Mouse (Mus musculus) MEL (cell line): ENCODE measurements around the gene Dnajb5.

ENCODE experiments used
- CTCF ChIP-seq, 3 experiments: IDR thresholded peaks in 2 of 3; conservative IDR thresholded peaks in 1 of 3; 2 replicates each; pipeline ENCODE4 v1.5.1; 2011 to 2012; ENCODE audit warnings: low read length in 3 of 3, low read depth in 2 of 3, mild to moderate bottlenecking in 2 of 3, improper control_type of control experiment in 1 of 3, inconsistent platforms in 1 of 3, mixed read lengths in 1 of 3, moderate library complexity in 1 of 3; ENCODE audit not compliant: control insufficient read depth in 1 of 3, insufficient read depth in 1 of 3, poor library complexity in 1 of 3, severe bottlenecking in 1 of 3
- EP300 ChIP-seq, 2 experiments: IDR thresholded peaks; 2 replicates each; pipeline ENCODE4 v1.6.1; 2011; ENCODE audit warnings: improper control_type of control experiment in 2 of 2, low read length in 2 of 2, low read depth in 1 of 2, mild to moderate bottlenecking in 1 of 2
- GATA1 ChIP-seq: IDR thresholded peaks from 2 replicates; pipeline ENCODE4 v1.6.1; 2011; ENCODE audit warnings: low read depth, low read length, improper control_type of control experiment
- MAFK ChIP-seq: IDR thresholded peaks from 2 replicates; pipeline ENCODE4 v1.6.1; 2011; ENCODE audit warnings: low read depth, mild to moderate bottlenecking, low read length, improper control_type of control experiment, borderline replicate concordance
- MAZ ChIP-seq: IDR thresholded peaks from 2 replicates; pipeline ENCODE4 v1.6.1; 2012; ENCODE audit warnings: low read depth, mild to moderate bottlenecking, inconsistent platforms, low read length, improper control_type of control experiment
- MEF2A ChIP-seq: IDR thresholded peaks from 2 replicates; pipeline ENCODE4 v1.6.1; 2014; ENCODE audit warnings: low read depth, mild to moderate bottlenecking, inconsistent platforms, low read length, improper control_type of control experiment; ENCODE audit not compliant: poor library complexity, insufficient replicate concordance, severe bottlenecking; ENCODE audit errors: extremely low read depth
- MYC ChIP-seq: IDR thresholded peaks from 2 replicates; pipeline ENCODE4 v1.6.1; 2011; ENCODE audit warnings: low read depth, mild to moderate bottlenecking, low read length, improper control_type of control experiment, moderate library complexity
- POLR2A ChIP-seq, 2 experiments: IDR thresholded peaks; 2 replicates each; pipeline ENCODE4 v1.6.1; 2011 to 2012; ENCODE audit warnings: low read length in 2 of 2, mild to moderate bottlenecking in 2 of 2, control low read depth in 1 of 2, improper control_type of control experiment in 1 of 2, low read depth in 1 of 2, moderate library complexity in 1 of 2; ENCODE audit not compliant: control insufficient read depth in 1 of 2, insufficient read depth in 1 of 2, poor library complexity in 1 of 2
- RAD21 ChIP-seq: IDR thresholded peaks from 2 replicates; pipeline ENCODE4 v1.6.1; 2011; ENCODE audit warnings: mild to moderate bottlenecking, low read depth, low read length, improper control_type of control experiment
- SIN3A ChIP-seq: IDR thresholded peaks from 2 replicates; pipeline ENCODE4 v1.6.1; 2012; ENCODE audit warnings: low read length, improper control_type of control experiment, inconsistent platforms
- USF2 ChIP-seq, 2 experiments: IDR thresholded peaks; 2 replicates each; pipeline ENCODE4 v1.6.1; 2011 to 2012; ENCODE audit warnings: improper control_type of control experiment in 2 of 2, low read length in 2 of 2, borderline replicate concordance in 1 of 2, inconsistent platforms in 1 of 2, low read depth in 1 of 2, mild to moderate bottlenecking in 1 of 2; ENCODE audit not compliant: insufficient read depth in 1 of 2
- ZKSCAN1 ChIP-seq: IDR thresholded peaks from 2 replicates; pipeline ENCODE4 v1.6.1; 2012; ENCODE audit warnings: low read depth, mild to moderate bottlenecking, inconsistent platforms, low read length, improper control_type of control experiment, moderate library complexity
- ZMIZ1 ChIP-seq: IDR thresholded peaks from 2 replicates; pipeline ENCODE4 v1.6.1; 2012; ENCODE audit warnings: low read depth, mild to moderate bottlenecking, inconsistent platforms, low read length, improper control_type of control experiment, moderate library complexity

GRCm38 (mm10) chr4:42913391-42913790 lies 36.2 kb upstream of the Dnajb5 start:
- TF ChIP-seq CTCF (IDR thresholded peaks at IDR 0.05 in 2 of 3, conservative IDR thresholded peaks at IDR 0.05 in 1 of 3; ENCODE audit: control insufficient read depth in 1 of 3, insufficient read depth in 1 of 3, low read depth in 2 of 3, low read length in 3 of 3, poor library complexity in 1 of 3, severe bottlenecking in 1 of 3) (no peak), MAFK (no peak), POLR2A (IDR thresholded peaks at IDR 0.05; ENCODE audit: control insufficient read depth in 1 of 2, insufficient read depth in 1 of 2, low read depth in 1 of 2, low read length in 2 of 2, poor library complexity in 1 of 2) (no peak), RAD21 (no peak), ZKSCAN1 (no peak), ZMIZ1 (no peak), USF2 (IDR thresholded peaks at IDR 0.05; ENCODE audit: borderline replicate concordance in 1 of 2, insufficient read depth in 1 of 2, low read depth in 1 of 2, low read length in 2 of 2) (no peak), MAZ (no peak), EP300 (IDR thresholded peaks at IDR 0.05; ENCODE audit: low read depth in 1 of 2, low read length in 2 of 2) (no peak), MEF2A (no peak), MYC (no peak), SIN3A (no peak), GATA1 (no peak)
